Mouse (Mus musculus) telencephalon, adult 2 months (tissue): Measurements from ENCODE around the gene Medag.

ENCODE experiments used
- DNase-seq: peaks from one replicate; pipeline ENCODE4 v3.0.0-alpha.2; 2011; ENCODE audit warnings: low read depth, low spot score

Gene Medag

DNA sequence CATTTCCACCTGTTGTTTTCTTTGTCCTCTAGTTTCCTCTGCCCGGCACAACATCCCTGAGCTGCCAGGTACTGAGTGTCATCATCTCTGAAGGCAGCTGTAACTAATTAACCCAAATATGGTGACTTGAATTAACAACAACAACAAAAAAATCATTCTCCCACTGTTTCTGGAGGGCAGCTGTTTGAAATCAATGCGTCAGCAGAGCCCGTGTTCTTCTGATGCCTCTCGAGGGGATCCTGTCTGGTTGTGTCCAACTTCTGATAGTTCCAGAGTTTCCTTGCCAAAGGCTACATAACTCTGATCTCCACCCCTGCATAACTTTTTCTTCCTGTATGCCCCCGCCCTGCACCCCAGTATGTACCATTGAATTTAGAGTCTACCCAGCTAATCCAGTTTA lies 28.9 kb upstream of the Medag start:
- DNase-seq: no peak

DNA sequence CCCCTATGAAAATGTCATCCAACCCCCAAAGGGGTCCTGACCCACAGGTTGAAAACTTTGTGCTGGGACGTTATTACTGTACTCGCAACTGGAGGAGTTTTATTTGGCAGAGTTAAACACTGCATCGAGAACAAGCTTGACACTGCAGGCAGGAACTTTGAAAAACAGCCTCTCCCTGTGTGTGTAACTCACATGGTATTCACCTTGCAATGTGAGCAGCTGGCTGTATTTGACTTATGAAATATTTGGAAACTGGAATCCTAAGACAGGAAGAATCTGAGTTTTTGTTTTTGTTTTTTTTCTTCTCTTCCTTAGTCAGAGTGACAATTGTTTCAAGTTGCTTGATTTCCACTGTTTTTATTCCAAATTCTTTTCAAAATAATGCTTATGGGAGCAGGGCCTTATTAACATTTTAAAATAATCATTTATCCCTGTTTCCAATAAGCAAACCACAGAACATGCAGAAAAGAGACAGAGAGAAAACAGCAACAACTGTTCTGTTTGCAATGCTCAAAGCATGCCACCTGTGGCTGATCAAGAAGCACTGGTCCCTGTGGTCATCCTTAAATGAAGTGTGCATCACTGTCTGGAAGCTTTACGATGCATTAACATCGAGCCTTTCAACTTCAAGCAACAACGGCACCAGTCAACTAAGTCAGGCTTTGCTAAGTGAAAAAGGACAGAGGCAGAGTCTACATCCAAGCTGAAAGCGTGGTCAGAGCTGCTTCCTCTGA lies 26.2 kb upstream of the Medag start:
- DNase-seq: no peak

DNA sequence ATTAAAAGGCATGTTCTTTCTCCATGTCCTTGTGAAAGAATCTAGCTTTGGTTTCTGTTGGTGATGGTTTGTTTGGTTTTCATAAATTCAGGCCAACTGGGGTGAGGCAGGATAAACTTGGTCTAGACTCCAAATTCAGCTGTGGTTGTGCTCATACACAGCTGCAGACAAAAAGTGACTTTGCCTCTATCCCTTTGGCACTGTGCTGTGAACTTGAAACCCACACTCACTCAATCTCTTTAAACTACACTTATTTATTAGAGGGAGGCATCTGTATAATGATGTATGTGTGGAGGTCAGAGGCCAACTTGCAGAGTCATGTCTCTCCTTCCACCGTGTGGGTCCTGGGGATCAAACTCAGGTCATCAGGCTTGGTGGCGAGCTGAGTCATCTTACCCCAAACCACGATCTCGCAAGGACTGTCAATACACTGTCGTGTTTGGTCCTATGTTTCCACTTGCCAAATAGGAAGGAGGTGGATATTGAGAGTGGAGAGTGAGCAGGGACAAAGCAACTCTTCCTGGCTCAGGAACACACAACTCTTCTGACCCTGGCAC lies 25.2 kb upstream of the Medag start:
- no peak for DNase-seq

- DNase-seq: no peak
Measured at GRCm38 (mm10) chr5:149388947-149389346, 22.6 kb upstream of the Medag start.

GRCm38 (mm10) chr5:149389548-149390211 lies 21.9 kb upstream of the Medag start:
- DNase-seq: no peak

DNA sequence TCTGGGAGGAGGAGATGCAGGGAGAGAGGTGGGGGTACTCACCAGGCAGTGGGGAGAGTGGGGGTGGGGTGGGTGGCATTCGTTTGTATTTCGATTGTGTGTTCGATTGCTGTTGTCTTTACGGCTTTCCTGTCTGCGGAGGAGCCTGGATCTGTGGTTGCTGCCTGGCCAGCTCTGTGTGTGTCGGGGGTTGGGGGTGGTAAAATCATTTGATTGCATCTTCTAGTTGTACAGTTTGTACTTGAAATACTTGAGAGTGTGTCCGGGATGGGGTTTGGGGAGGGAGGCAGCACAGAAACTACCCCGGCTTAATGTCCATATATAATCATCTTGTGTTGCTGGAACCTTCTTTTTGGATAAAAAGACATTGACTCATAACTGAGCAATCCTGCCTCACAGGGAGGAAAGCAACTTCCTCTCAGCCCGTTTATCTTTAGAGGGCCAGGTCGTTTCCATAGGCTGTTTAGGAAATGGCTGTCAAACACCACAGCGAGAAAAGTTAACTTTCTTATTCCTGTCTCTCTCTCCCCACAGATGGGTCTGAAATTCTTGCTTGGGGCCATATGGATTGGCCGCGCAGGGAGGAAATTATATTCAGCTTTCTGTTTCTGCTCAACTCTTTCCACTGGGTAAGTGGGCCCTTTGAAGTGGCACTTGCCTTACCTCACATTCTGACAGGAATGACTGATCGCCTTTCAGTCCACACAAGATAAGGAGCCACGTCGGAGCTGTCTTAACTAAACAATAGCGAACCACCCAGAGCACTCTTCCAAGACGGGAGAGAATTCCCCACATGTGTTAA lies 19.8 kb upstream of the Medag start:
- no peak for DNase-seq

DNA sequence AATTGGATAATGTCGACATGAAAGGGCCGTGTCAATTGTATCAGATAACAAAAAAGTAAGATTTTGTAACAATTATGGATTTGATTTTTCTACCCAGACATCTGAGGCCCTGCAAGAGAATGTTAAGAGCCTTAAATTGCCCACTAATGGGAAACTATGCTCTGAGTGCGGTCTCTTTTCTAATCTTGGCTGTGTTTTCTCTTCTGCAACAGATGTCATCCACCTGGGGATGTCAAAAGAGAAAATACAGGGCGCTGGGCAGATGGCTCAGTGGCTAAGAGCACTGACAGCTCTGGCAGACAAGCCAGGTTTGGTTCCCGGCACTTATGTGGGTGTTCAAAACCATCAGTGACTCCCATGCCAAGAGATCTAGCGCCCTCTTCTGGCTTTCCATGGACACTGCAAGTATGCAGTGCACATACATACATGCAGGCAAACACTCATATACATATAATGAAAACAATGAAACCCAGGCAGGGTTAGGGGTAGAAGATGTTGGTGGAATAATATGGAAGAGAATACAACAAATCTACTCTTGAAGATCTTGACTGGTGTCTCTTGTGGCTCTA lies 19.0 kb upstream of the Medag start:
- no peak for DNase-seq

- no peak for DNase-seq
Measured at GRCm38 (mm10) chr5:149401446-149401975, 10.0 kb upstream of the Medag start.

GRCm38 (mm10) chr5:149402029-149402428 lies 9.5 kb upstream of the Medag start:
- no peak for DNase-seq

DNA sequence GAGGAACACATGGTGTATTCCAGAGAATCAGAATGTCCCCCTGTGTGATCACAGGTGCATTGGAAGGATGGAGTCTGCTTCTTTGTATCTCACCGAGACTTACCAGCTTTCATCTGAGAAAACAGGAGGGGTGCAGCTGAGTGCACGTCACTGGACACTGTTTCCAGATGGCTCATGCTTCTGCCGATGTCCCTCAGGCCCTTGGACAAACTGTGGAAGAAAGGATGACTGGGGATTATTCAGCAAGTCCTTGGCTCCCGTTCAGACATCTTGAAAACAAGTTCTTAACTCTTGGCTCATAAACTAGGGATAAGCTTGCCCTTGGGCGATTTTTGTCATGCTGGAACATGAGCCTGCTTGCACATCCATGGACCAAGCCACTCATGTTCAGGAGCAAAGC lies 8.2 kb upstream of the Medag start:
- DNase-seq: no peak

- no peak for DNase-seq
Measured at GRCm38 (mm10) chr5:149404710-149405109, 6.8 kb upstream of the Medag start.

DNA sequence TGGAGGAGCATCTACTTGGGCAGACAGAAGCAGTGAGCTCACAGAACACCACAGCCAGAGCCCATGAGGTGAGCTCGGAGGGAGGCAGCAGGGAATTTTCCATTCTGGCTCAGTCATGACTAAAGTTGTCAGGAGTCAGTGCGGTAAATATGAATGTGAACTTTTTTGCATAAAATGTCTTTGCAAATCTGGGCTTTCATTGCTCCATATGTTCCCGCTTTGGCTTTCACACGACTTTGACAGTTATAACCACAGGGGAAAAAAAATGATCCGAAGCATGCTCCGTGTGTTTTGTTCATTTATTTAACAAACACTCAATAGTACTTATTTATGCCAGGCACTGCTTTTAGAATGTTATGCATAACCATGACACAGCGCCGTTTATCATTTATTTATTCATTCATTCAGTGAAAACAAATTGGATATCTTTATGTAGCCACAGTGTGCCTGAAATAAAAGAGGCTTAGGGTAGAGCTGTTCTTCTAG lies 4.7 kb upstream of the Medag start:
- peak; percentile 88 for DNase-seq

GRCm38 (mm10) chr5:149409502-149409901 lies 2.0 kb upstream of the Medag start:
- DNase-seq: no peak

GRCm38 (mm10) chr5:149412194-149412575 lies 636 bp downstream of the Medag start:
- DNase-seq: no peak

DNA sequence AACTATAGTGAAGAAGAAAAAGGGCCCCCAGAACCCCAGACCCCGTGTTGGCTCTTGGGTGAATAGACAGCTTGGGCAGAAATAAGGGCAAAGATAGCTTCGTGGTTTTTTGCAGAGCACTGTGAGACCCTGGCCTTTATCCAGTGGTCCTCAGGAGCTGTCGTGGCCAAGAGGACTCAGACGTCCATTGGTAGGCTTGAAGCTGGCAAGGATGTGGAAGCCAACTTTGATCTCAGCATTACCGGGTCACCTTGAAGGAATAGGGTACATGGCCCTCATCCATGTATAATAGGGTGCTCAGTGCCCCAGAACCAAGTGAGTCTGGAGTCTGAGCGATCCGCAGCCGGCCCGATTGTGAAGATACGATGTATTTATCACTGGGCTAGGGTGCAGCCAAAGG lies 1.1 kb downstream of the Medag start:
- no peak for DNase-seq

DNA sequence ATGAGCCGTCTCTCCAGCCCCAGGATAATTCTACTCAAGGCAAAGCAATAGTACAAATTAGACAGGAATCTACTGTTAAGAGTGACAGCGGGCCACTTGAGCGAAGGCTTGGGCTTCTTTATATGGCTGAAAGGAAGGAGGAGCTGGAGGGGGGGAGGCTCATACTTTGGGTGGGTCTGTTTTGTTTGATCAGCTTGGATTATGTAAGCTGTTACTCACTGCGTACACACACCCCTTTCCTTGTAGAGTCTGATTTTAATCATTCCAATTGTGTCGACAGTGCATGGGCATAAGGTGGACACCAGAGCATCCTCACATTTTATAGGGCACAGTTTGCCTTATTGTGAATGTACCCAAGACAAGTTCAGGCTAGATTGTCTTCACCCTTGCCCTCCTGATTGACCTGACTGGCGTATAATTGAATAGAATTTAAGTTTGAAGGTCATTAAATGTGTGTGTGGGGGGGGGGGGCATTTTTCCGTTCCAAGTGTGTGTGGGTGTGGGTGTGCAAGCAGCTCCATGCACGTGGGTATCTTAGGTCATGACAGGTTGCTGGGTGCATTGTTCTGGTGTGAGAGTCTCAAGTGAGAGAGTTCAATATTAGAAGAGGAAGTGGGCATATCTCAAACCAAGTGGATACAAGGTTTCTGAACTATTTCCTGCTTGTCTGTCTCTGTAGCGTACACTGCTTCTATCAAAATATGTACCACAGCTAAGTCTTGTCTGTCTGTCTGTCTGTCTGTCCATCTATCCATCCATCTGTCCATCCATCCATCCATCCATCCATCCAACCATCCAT lies 3.0 kb downstream of the Medag start:
- DNase-seq: no peak

GRCm38 (mm10) chr5:149417381-149417780 lies 5.8 kb downstream of the Medag start:
- DNase-seq: no peak

GRCm38 (mm10) chr5:149426525-149426924 lies 15.0 kb downstream of the Medag start:
- DNase-seq: no peak

- no peak for DNase-seq
Measured at GRCm38 (mm10) chr5:149427277-149428060, 15.9 kb downstream of the Medag start.

- no peak for DNase-seq
Measured at GRCm38 (mm10) chr5:149428347-149428746, 16.8 kb downstream of the Medag start.
